In genomic region chr11:120042141-120042838, GRCm38 (mm10) we compare ENCODE assay signal across 10 mouse cellular contexts. TPM values are rescaled to one million over a fixed set of nuclear protein-coding genes. Genes with fewer than 3 reads are reported as not detected.
DNase-seq lines count a peak whose midpoint lies in the region; ATAC-seq and TF ChIP-seq lines count a peak whose summit lies in the region.
"Had no signal": no experiment of that assay in that cellular context is flagged by ENCODE, and none has a peak within 500 bp of the region (broad histone marks: within the 10 kb centered on the region; RNA-seq: fewer than 3 reads in every experiment).

No protein-coding gene starts in this region.

- no peak overlapping the region for H3K9ac ChIP-seq in midbrain, embryonic 11.5 days (ENCODE audit: low read length)
- no peak overlapping the region for H3K9ac ChIP-seq in liver, embryonic 13.5 days
- H3K9ac ChIP-seq: neural tube, embryonic 12.5 days had no signal

- DNase-seq in cerebellum, adult 2 months, result peak; percentile 52 to 58
- DNase-seq in midbrain, embryonic 10.5 days (ENCODE audit: low spot score), result no peak
- DNase-seq in midbrain, embryonic 11.5 days (ENCODE audit: low spot score, missing footprints), result no peak
- DNase-seq in liver, embryonic 13.5 days, result no peak
- no peak for DNase-seq in urinary bladder, postnatal 14 days (ENCODE audit: low spot score)
- no peak for DNase-seq in thymus, postnatal 36 days

- no peaks in the 10 kb centered on the region for H3K9me3 ChIP-seq in midbrain, embryonic 10.5 days (replicated peaks)
- H3K9me3 ChIP-seq in midbrain, embryonic 11.5 days (ENCODE audit: control insufficient read depth, low read length), result no peaks in the 10 kb centered on the region
- no peaks in the 10 kb centered on the region for H3K9me3 ChIP-seq in liver, embryonic 13.5 days (replicated peaks)
- H3K9me3 ChIP-seq: neural tube, embryonic 12.5 days had no signal

- no peaks in the 10 kb centered on the region for H3K27me3 ChIP-seq in cerebellum, adult 2 months (ENCODE audit: control insufficient read depth, insufficient read depth, low read length)
- H3K27me3 ChIP-seq in midbrain, embryonic 10.5 days (ENCODE audit: low read depth, poor library complexity, severe bottlenecking), result peaks cover 32% of the 10 kb centered on the region
- peaks cover 6% of the 10 kb centered on the region; the same call in 1 of the 2 replicates for H3K27me3 ChIP-seq in midbrain, embryonic 11.5 days (ENCODE audit: control insufficient read depth, insufficient read depth, low read length)
- H3K27me3 ChIP-seq in liver, embryonic 13.5 days, result peaks cover 26% of the 10 kb centered on the region
- H3K27me3 ChIP-seq in small intestine, adult 2 months (ENCODE audit: control insufficient read depth, insufficient read depth, low read length), result peaks cover 16% of the 10 kb centered on the region

- H3K36me3 ChIP-seq in midbrain, embryonic 10.5 days, result no peaks in the 10 kb centered on the region
- H3K36me3 ChIP-seq in midbrain, embryonic 11.5 days (ENCODE audit: control insufficient read depth, insufficient read depth, low read length), result no peaks in the 10 kb centered on the region
- H3K36me3 ChIP-seq in liver, embryonic 13.5 days, result no peaks in the 10 kb centered on the region
- H3K36me3 ChIP-seq in small intestine, adult 2 months (ENCODE audit: control insufficient read depth, insufficient read depth, low read length), result no peaks in the 10 kb centered on the region
- H3K36me3 ChIP-seq: neural tube, embryonic 12.5 days had no signal

- WGBS in cerebellum, adult 2 months, result 24% methylated on average over 7 of the region's 7 CpGs
- WGBS in midbrain, embryonic 10.5 days, result 86% methylated on average over 7 of the region's 7 CpGs
- WGBS in midbrain, embryonic 11.5 days, result 74% methylated on average over 7 of the region's 7 CpGs
- WGBS in liver, embryonic 13.5 days (ENCODE audit: insufficient replicate concordance), result 42% methylated on average over 7 of the region's 7 CpGs
- 66% methylated on average over 7 of the region's 7 CpGs for WGBS in small intestine, adult 2 months

- H3K4me1 ChIP-seq in cerebellum, adult 2 months (ENCODE audit: control insufficient read depth, insufficient read depth, low read length), result peaks cover 74% of the 10 kb centered on the region
- H3K4me1 ChIP-seq in midbrain, embryonic 10.5 days, result peaks cover 48% of the 10 kb centered on the region
- peaks cover 6% of the 10 kb centered on the region for H3K4me1 ChIP-seq in midbrain, embryonic 11.5 days (ENCODE audit: control insufficient read depth, insufficient read depth, low read length)
- peaks cover 41% of the 10 kb centered on the region for H3K4me1 ChIP-seq in liver, embryonic 13.5 days (replicated peaks)
- peaks cover 7% of the 10 kb centered on the region for H3K4me1 ChIP-seq in small intestine, adult 2 months (ENCODE audit: control insufficient read depth, insufficient read depth, insufficient read length, low read length)

- ATAC-seq in cerebellum, adult (ENCODE audit: insufficient number of reproducible peaks, low FRiP score, low TSS enrichment), result no peak
- ATAC-seq in midbrain, embryonic 11.5 days (ENCODE audit: low FRiP score), result no peak
- no peak for ATAC-seq in liver, embryonic 13.5 days (ENCODE audit: low read depth)
- ATAC-seq: activated CD4-positive, CD25-positive, alpha-beta regulatory T cell, adult 4 months had no signal

- H3K4me3 ChIP-seq in cerebellum, adult 2 months (replicated peaks; ENCODE audit: insufficient read depth, low read depth, low read length), result peak overlapping the region; percentile 39
- no peak overlapping the region for H3K4me3 ChIP-seq in midbrain, embryonic 10.5 days
- no peak overlapping the region for H3K4me3 ChIP-seq in midbrain, embryonic 11.5 days (ENCODE audit: low read depth, low read length)
- H3K4me3 ChIP-seq in liver, embryonic 13.5 days (replicated peaks), result no peak overlapping the region
- no peak overlapping the region for H3K4me3 ChIP-seq in small intestine, adult 2 months (ENCODE audit: low read depth, low read length)
- H3K4me3 ChIP-seq: neural tube, embryonic 12.5 days had no signal

- no peak for TF ChIP-seq POLR2A in cerebellum, adult 2 months (IDR thresholded peaks at IDR 0.05; ENCODE audit: borderline replicate concordance, insufficient read depth, low read length)
- TF ChIP-seq POLR2A in small intestine, adult 2 months (IDR thresholded peaks at IDR 0.05; ENCODE audit: low read depth, low read length), result no peak

- peak overlapping the region; percentile 96 for H3K27ac ChIP-seq in cerebellum, adult 2 months (ENCODE audit: insufficient read depth, low read length)
- peak overlapping the region; percentile 52 for H3K27ac ChIP-seq in midbrain, embryonic 10.5 days (replicated peaks)
- no peak overlapping the region for H3K27ac ChIP-seq in midbrain, embryonic 11.5 days (ENCODE audit: low read depth, low read length)
- H3K27ac ChIP-seq in liver, embryonic 13.5 days, result peak overlapping the region; percentile 51
- peak overlapping the region; percentile 40 for H3K27ac ChIP-seq in small intestine, adult 2 months (ENCODE audit: insufficient read depth, low read depth, low read length)
- H3K27ac ChIP-seq: neural tube, embryonic 12.5 days had no signal

- TF ChIP-seq CTCF in cerebellum, adult 2 months (IDR thresholded peaks at IDR 0.05; ENCODE audit: borderline replicate concordance, insufficient read depth, low read depth, low read length), result no peak
- no peak for TF ChIP-seq CTCF in small intestine, adult 2 months (IDR thresholded peaks at IDR 0.05; ENCODE audit: extremely low read depth, insufficient read length, insufficient replicate concordance, low read depth, low read length)

- no peak overlapping the region for H3K4me2 ChIP-seq in midbrain, embryonic 11.5 days
- no peak overlapping the region for H3K4me2 ChIP-seq in liver, embryonic 13.5 days
- H3K4me2 ChIP-seq: neural tube, embryonic 12.5 days had no signal

RNA-seq across cellular contexts. Expression of gene Aatk, which starts 4.7 kb away (rescaled TPM):
- polyA plus RNA-seq in cerebellum, adult 2 months (2012; rRNA removed), result 296 and 298 TPM in 2 replicates
- polyA plus RNA-seq in midbrain, embryonic 10.5 days (2016; fragmentation: Nextera tagmentation; extraction: Ambion mirVana), result 1.2 and 1.9 TPM in 2 replicates
- 1.3 TPM in 2 replicates for polyA plus RNA-seq in midbrain, embryonic 11.5 days (2014; fragmentation: Nextera tagmentation; extraction: Ambion mirVana)
- 0.32 and 0.39 TPM in 2 replicates for polyA plus RNA-seq in liver, embryonic 13.5 days (2015; fragmentation: Nextera tagmentation; extraction: Ambion mirVana)
- polyA plus RNA-seq in small intestine, adult 2 months (2012; rRNA removed), result 4.6 and 6.0 TPM in 2 replicates
- polyA plus RNA-seq: activated CD4-positive, CD25-positive, alpha-beta regulatory T cell, adult 4 months had no signal

RNA-seq across cellular contexts. Expression of gene Cep131, which starts 44.3 kb away (rescaled TPM):
- polyA plus RNA-seq in cerebellum, adult 2 months (2012; rRNA removed), result 32.3 and 33.0 TPM in 2 replicates
- 38.1 and 45.9 TPM in 2 replicates for polyA plus RNA-seq in midbrain, embryonic 10.5 days (2016; fragmentation: Nextera tagmentation; extraction: Ambion mirVana)
- polyA plus RNA-seq in midbrain, embryonic 11.5 days (2014; fragmentation: Nextera tagmentation; extraction: Ambion mirVana), result 24.9 and 28.9 TPM in 2 replicates
- polyA plus RNA-seq in liver, embryonic 13.5 days (2015; fragmentation: Nextera tagmentation; extraction: Ambion mirVana), result 4.8 and 5.1 TPM in 2 replicates
- polyA plus RNA-seq in small intestine, adult 2 months (2012; rRNA removed), result 3.2 TPM in 2 replicates

RNA-seq across cellular contexts. Expression of gene Tepsin, which starts 56.2 kb away (rescaled TPM):
- 43.5 and 44.7 TPM in 2 replicates for polyA plus RNA-seq in cerebellum, adult 2 months (2012; rRNA removed)
- polyA plus RNA-seq in midbrain, embryonic 10.5 days (2016; fragmentation: Nextera tagmentation; extraction: Ambion mirVana), result 20.0 and 21.2 TPM in 2 replicates
- 12.3 and 14.2 TPM in 2 replicates for polyA plus RNA-seq in midbrain, embryonic 11.5 days (2014; fragmentation: Nextera tagmentation; extraction: Ambion mirVana)
- 5.2 and 6.9 TPM in 2 replicates for polyA plus RNA-seq in liver, embryonic 13.5 days (2015; fragmentation: Nextera tagmentation; extraction: Ambion mirVana)
- 47.0 and 79.3 TPM in 2 replicates for polyA plus RNA-seq in small intestine, adult 2 months (2012; rRNA removed)

RNA-seq across cellular contexts. Expression of gene Ndufaf8, which starts 56.4 kb away (rescaled TPM):
- polyA plus RNA-seq in cerebellum, adult 2 months (2012; rRNA removed), result 43.5 and 50.7 TPM in 2 replicates
- polyA plus RNA-seq in midbrain, embryonic 10.5 days (2016; fragmentation: Nextera tagmentation; extraction: Ambion mirVana), result 89.7 and 91.0 TPM in 2 replicates
- 58.4 and 61.3 TPM in 2 replicates for polyA plus RNA-seq in midbrain, embryonic 11.5 days (2014; fragmentation: Nextera tagmentation; extraction: Ambion mirVana)
- 46.5 and 52.1 TPM in 2 replicates for polyA plus RNA-seq in liver, embryonic 13.5 days (2015; fragmentation: Nextera tagmentation; extraction: Ambion mirVana)
- polyA plus RNA-seq in small intestine, adult 2 months (2012; rRNA removed), result 47.0 and 74.1 TPM in 2 replicates

Comparison
In these comparisons a context has a peak if more than half of its experiments do, and no peak if none do; other contexts are left out.
1. DNase-seq: peak in cerebellum, adult 2 months (2 of 2); none in midbrain, embryonic 10.5 days (single experiment), midbrain, embryonic 11.5 days (single experiment), liver, embryonic 13.5 days (single experiment), urinary bladder, postnatal 14 days (single experiment) and thymus, postnatal 36 days (0 of 2).
2. RNA of gene Aatk, which starts 4.7 kb away (polyA plus RNA-seq): 296 to 298 TPM in cerebellum, adult 2 months; 4.6 to 6.0 TPM in small intestine, adult 2 months, 1.3 TPM in midbrain, embryonic 11.5 days, 1.2 to 1.9 TPM in midbrain, embryonic 10.5 days and 0.32 to 0.39 TPM in liver, embryonic 13.5 days; every median in the first group is over 10 times any median in the second.